Mouse (Mus musculus): ENCODE results near the gene Smyd5. TPM values are rescaled to one million over a fixed set of nuclear protein-coding genes. Genes with fewer than 3 reads are reported as not detected.

The Smyd5 gene
- total RNA-seq, 2 experiments from 2014 or later, result 6.8 TPM

GRCm38 (mm10) chr6:85485738-85486137, 53.9 kb downstream of the Smyd5 start:
- intact Hi-C loops (cut with DNase I), result no loop called here

DNA sequence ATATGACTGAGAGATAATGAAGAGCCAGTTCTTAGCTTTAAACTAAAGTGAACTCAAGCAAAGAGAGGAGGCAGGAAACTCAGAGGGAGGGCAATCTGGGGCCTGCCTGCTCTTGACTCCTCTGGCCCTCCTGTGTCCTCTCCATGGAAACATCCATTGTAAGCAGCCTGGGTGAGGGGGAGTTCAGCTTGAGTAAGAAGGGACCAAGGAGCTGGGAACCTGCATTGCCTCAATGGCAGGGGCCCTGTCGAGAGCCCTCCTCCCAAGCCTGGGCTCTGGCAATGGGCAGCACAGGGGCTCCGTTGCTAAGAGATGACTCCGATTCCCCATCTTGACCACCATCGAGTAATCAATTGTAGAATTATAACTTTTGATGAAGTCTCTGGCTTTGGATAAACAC, 56.7 kb downstream of the Smyd5 start:
- no peak for DNase-seq
- intact Hi-C loops (cut with DNase I), result no loop called here

More at GRCm38 (mm10) chr6:85485738-85486137, 53.9 kb downstream of the Smyd5 start:
- DNase-seq, result no peak

- intact Hi-C loops (cut with DNase I), result no loop called here
- DNase-seq, result no peak
Observed at GRCm38 (mm10) chr6:85489717-85490116, 57.9 kb downstream of the Smyd5 start.

- DNase-seq, result no peak
- intact Hi-C loops (cut with DNase I), result no loop called here
Observed at GRCm38 (mm10) chr6:85490252-85490651, 58.5 kb downstream of the Smyd5 start.

GRCm38 (mm10) chr6:85491606-85492005, 59.8 kb downstream of the Smyd5 start:
- intact Hi-C loops (cut with DNase I), result no loop called here
- DNase-seq, result no peak

Other genes with a start within 250 kb of the Smyd5 start
- gene Emx1, start 244.6 kb upstream of the Smyd5 start, total RNA-seq (2021), result not detected
- gene Sfxn5, start 98.6 kb upstream of the Smyd5 start, total RNA-seq (2021), result 1 to 10 TPM; 6.9 TPM
- gene Rab11fip5, start 57.4 kb upstream of the Smyd5 start, total RNA-seq (2021), result 10 to 100 TPM; 20.2 to 26.7 TPM
- gene Noto, start 8.1 kb upstream of the Smyd5 start, total RNA-seq (2021), result not detected
- 100 to 1,000 TPM; 107 to 117 TPM for gene Cct7, start 19.5 kb downstream of the Smyd5 start, total RNA-seq (2021)
- 10 to 100 TPM in 1 of 2 experiments, 1 to 10 TPM in 1; 9.6 to 11.0 TPM for gene Pradc1, start 20.0 kb downstream of the Smyd5 start, total RNA-seq (2021)
- under 1 TPM in 1 of 2 experiments, not detected in 1; 0.03 TPM for gene Fbxo41, start 71.0 kb downstream of the Smyd5 start, total RNA-seq (2021)
- not detected for gene Egr4, start 81.6 kb downstream of the Smyd5 start, total RNA-seq (2021)
- under 1 TPM; 0.69 to 0.82 TPM for gene Alms1, start 155.5 kb downstream of the Smyd5 start, total RNA-seq (2021)

Measured in gastrocnemius, postnatal 36 days (tissue).